Mouse (Mus musculus) monocyte, adult 2 months (primary cell): ENCODE measurements around the gene Samd4b.
A peak's percentile ranks its signal among the peaks of the same experiment; 100 is the strongest.
"Not testable (repeated sequence)": the region's sequence is repeated elsewhere in the genome, so short reads cannot be mapped to it uniquely, and the experiment has no call there.

Experiments used
- DNase-seq, 2 experiments: peaks; one replicate each; pipeline ENCODE4 v3.0.0; 2022; ENCODE audit warnings: low spot score in 2 of 2, low read depth in 1 of 2

The Samd4b gene

GRCm38 (mm10) chr7:28597642-28598446 lies at the start of gene Samd4b, which contains the start of gene Pak4:
Gene Samd4b, minus strand, starts transcription at chr7:28598144.
Gene Pak4, minus strand, starts transcription at chr7:28598185.
- peak; percentile 99 for DNase-seq

- no peak for DNase-seq
Observed at GRCm38 (mm10) chr7:28647016-28647415, 49.1 kb upstream of the Samd4b start.

DNA sequence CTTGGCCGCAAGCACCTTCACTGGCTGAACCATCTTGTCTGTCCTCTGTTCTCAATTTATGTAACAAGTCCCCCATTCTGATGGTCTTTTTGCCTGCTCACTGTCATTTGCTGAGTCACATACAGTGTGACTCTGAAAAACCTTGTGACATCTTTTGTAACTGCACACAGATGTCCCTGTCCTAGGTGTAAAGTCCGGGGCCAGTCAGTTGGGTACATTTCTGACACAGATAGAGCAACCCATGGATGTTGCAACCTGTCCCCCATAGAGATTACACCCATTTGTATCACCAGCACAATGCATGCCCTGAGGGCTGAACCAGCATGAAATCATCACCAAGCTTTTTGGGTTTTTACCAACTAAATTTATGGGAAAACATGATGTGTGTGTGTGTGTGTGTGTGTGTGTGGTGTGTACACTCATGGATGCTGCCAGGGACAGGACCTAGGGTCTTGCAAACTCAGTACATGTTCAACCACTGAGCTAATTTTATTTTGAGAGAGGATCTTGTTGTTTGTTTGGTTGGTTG lies 48.1 kb upstream of the Samd4b start:
- DNase-seq: no peak

- DNase-seq: no peak
Observed at GRCm38 (mm10) chr7:28645366-28645765, 47.4 kb upstream of the Samd4b start.

DNA sequence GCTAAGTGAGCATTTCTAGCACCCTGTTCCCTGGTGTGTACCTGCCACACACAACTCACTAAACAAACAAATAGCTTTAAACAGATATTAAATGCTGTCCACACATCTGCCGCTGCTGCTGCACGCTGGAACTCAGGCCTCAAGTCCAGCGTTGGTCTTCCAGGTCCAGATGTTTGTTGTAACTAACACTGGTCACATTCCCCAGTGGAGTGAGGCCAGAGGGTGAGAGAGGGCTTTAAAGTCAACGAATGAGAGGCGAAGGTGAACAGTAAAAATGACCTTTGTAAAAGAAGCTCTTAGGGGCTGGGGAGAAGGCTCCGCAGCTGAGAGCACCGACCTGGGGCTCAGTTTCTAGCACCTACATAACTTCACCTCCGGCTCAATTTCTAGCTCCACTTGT lies 43.6 kb upstream of the Samd4b start:
- no peak for DNase-seq

DNA sequence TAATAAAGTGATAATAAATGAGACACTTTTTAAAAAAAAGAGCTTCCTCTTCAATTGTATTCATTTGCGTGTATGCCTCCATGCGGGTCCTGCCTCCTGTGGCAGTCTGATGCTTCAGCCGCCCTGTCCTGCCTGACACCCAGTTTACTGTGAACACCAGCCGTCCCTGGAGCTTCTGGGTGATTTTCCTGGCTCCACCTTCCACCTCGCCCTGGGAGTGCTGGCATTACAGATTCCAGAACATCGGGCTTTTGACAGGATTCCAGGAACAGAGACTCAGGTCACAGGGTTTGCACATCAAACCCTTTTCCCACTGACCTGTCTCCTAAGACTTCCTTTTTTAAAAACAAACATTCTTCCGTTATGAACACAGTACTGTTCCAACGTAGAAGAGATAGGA lies 39.6 kb upstream of the Samd4b start:
- no peak for DNase-seq

- DNase-seq: no peak
Observed at GRCm38 (mm10) chr7:28634128-28634527, 36.2 kb upstream of the Samd4b start.

DNA sequence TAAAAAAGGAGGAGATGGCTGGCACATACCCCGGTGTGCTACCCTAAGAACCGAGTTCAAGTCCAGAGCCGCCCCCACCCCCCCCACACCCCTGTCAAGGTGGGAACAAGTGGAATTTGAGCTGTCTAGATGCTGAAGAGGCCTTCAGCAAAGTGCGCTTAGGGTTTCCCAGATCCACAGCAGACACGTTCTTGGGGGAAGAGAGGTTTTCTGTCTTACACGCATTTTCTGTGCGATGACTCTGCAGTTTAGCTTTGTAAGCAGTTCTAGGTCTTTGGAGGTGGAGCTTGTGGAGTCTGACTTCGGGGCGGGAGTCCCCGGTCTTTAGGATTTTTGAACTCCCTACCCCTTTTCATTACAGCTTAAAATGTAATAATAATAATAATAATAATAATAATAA lies 33.1 kb upstream of the Samd4b start, which contains the start of gene Acp7:
Acp7 (minus strand) TSS at position 260 of the 400 bp plus-strand sequence.
- no peak for DNase-seq

GRCm38 (mm10) chr7:28624791-28625190 lies 26.8 kb upstream of the Samd4b start:
- no peak for DNase-seq

DNA sequence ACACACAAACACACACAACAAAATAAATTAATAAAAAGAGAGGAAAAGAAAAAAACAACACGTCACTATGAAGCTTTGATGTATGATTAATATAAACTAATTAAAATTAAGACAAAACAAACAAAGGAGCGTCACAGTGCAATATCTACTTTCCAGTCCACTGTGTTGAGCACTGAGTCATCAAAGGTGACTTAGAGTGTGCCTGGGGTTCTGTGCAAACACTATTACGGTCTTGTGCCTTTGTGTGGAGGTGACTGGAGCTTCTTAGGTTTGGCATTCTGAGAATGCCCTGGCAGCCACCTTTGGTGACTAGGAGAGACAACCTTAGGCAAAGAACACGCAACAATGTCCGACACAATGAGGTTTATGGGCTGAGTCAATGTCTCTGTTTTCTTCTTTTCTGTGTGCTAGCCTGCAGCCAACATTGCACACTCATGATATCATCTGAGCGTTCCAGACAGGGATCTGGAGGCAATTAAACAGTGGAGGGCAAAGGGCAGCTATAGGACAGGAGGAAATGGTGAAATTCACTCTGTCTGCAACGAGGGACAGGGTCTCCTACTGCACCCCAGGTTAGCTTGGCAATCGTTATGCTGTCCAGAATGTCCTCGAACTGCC lies 21.3 kb upstream of the Samd4b start:
- no peak for DNase-seq

- DNase-seq: no peak
Observed at GRCm38 (mm10) chr7:28605951-28606350, 8.0 kb upstream of the Samd4b start.

DNA sequence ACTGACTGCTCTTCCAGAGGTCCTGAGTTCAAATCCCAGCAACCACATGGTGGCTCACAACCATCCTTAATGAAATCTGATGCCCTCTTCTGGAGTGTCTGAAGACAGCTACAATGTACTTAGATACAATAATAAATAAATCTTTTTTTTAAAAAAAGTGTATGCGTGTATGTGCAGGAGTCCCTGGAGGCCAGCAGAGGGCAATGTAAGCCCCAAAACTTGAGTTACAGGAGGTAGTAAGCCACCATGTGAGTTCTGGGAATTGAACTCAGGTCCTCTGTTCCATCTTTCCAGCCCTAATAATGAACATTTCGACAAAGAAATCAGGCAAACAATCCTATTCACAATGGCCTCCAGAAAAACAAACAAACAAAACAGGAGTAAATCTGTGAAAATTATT lies 5.8 kb upstream of the Samd4b start:
- not testable (repeated sequence) for DNase-seq

DNA sequence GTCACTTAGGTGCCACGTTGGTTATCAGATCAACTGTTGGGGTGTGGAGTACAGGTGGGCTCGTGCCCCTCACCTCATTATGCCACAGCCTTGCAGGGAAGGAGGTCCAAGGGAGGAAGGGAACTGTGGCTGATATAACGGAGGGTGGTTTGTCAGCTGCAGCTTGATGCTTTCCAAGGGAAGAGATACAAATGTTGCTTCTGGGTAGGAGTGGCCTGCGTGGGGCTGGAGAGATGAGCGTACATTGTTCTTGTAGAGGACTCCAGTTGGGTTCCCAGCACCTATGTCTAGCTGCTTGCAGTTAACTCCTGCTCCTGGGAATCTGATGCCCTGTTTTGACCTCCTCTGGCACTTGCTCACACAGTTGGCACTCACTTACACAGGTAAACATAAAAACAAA lies 5.2 kb upstream of the Samd4b start:
- DNase-seq: no peak

- no peak for DNase-seq
Observed at GRCm38 (mm10) chr7:28601668-28602067, 3.7 kb upstream of the Samd4b start.

- peak; percentile 28 to 46 for DNase-seq
Observed at GRCm38 (mm10) chr7:28601029-28601428, 3.1 kb upstream of the Samd4b start.

DNA sequence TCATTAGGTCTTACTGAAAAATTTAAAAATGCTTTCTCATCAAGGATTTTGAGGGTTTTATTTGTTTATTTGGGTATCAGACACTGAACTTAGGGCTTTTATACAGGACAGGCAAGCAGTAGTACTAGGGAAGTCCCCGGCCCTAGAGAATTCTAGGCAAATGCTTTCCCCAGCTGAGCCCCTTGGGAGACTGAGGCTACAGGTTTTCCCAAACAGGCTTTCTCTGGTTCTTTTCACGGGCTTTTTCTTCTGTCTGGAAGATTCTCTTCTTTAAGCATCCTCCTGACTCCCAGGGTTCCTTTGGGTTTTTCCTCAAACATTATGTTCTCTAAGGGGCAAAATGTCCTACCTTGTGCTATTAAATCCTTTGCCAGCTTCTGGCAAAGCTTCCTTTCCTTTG lies 1.0 kb upstream of the Samd4b start:
- DNase-seq: no peak

DNA sequence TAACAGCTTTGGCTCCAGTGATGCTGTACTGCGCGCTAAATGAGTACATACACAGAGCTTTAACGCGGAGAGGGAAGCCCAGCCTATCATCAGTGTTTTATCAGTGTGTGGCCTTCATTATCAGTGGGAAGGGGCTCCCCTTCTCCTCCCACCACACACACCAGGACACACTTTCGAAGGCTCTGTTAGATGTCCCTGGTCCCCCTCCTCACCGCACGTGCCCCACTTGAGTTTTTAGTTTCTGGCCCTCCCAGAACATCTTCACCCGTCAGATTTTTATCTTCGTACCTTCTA lies 720 bp downstream of the Samd4b start:
- no peak for DNase-seq

GRCm38 (mm10) chr7:28596436-28597276 lies 1.3 kb downstream of the Samd4b start:
- DNase-seq: no peak

DNA sequence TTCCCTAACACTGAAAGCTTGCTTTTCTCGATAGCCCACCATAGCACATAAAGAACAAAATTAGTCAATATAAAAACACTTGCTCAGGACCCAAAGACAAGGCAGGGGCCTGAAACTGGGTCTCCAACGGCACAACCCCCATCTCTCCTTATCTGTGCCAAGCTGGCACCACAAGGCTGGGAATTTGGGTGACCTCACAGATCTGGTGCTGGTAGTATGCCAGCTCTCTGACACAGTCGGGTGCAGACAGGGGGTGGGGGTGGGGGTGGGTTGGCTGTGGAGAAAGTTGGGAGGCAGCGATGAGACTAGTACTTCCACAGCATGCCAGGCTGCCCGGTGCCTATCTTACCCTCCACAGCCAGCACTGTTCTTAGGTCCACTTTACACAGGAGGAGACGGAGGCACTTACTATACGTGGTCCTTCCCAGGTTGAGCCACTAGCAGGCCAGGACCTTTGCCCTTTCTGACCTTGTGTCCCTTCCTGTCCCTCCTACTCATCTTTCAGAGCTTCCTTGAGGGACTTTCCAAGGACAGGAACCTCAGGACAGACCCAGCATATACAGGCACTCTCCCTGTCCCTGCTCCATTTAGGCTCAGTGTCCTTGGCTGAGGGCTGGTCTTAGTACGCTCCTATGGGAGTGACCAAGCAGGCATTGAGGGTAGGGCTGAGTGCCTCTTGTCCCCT lies 2.1 kb downstream of the Samd4b start:
- DNase-seq: no peak

DNA sequence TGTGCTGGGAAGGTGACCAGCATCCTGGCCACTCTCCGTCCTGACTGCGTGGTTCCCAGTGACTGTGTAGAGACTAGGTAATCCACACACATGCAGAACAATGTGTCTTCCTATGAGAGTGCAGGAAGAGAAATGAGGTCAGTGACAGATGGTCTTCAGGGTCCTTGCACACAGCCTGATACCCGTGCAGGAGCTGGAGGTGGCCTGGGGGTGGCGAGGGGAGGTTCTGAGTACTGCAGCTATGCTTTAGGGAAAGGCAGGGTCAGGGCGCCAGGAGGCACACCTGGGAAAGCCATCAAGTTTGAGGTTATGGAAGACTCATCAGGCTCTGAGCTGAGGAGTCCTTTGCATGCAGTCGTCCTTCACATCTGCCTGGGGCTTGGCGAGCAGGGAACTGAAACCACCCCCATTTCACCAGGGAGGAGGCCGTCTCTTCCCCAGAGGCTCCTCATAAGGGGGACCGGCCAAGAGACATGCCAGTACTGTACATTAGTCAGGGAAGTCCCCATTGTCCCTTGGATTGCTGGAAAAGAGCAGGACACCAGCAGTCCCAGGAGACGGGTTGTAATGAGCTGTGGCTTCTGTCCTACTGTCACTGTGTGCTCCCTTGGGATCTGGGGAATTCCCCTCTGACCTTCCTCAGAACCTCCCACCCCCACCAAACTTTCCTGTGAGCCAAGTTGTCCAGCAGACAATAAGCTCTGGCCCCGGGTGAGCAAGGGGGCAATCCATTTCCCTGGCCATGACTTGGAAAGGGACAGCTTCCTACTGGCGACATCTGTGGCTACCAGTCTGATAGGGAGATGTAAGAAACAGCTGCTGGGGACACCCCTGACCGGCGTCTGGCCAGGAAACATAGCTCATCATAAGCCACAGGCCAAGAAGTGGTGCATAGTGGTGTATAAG lies 4.5 kb downstream of the Samd4b start:
- DNase-seq: peak in 1 of 2 experiments; percentile 39
